Mouse (Mus musculus) forebrain, embryonic 16.5 days (tissue): ENCODE measurements around the gene Dynlt1c. TPM values are rescaled to one million over a fixed set of nuclear protein-coding genes. Genes with fewer than 3 reads are reported as not detected.
"Not testable (repeated sequence)": the region's sequence is repeated elsewhere in the genome, so short reads cannot be mapped to it uniquely, and the experiment has no call there.

Experiments
- ATAC-seq: fragments of 200-750 bp; cut with Nextera tagmentation; 2 replicates; pipeline ENCODE4 v1.8.0; 2017; ENCODE audit warnings: mild to moderate bottlenecking, moderate library complexity
- H3K27ac ChIP-seq: fragments of 300-500 bp; sonication (generic); 2 replicates; pipeline ENCODE4 v1.5.1; 2014; ENCODE audit warnings: low read length, control low read depth
- H3K27me3 ChIP-seq: fragments of 300-500 bp; sonication (generic); replicated peaks from 2 replicates; pipeline ENCODE4 v1.6.1; 2014; ENCODE audit warnings: low read length; ENCODE audit not compliant: control insufficient read depth, insufficient read depth
- H3K36me3 ChIP-seq: fragments of 300-500 bp; sonication (generic); 2 replicates; pipeline ENCODE4 v1.6.1; 2014; ENCODE audit not compliant: control insufficient read depth, insufficient read depth
- H3K4me1 ChIP-seq: fragments of 300-500 bp; sonication (generic); replicated peaks from 2 replicates; pipeline ENCODE4 v1.6.1; 2014; ENCODE audit warnings: low read length; ENCODE audit not compliant: control insufficient read depth, insufficient read depth
- H3K4me2 ChIP-seq: fragments of 300-500 bp; sonication (generic); 2 replicates; pipeline ENCODE4 v1.6.1; 2014; ENCODE audit warnings: mild to moderate bottlenecking, low read length, control low read depth
- H3K4me3 ChIP-seq: fragments of 300-500 bp; sonication (generic); replicated peaks from 2 replicates; pipeline ENCODE4 v1.5.1; 2014; ENCODE audit warnings: mild to moderate bottlenecking, low read length, control low read depth
- H3K9ac ChIP-seq: fragments of 300-500 bp; sonication (generic); replicated peaks from 2 replicates; pipeline ENCODE4 v1.6.1; 2014; ENCODE audit warnings: low read depth, low read length, control low read depth
- H3K9me3 ChIP-seq: fragments of 300-500 bp; sonication (generic); 2 replicates; pipeline ENCODE4 v1.6.1; 2016; ENCODE audit warnings: low read length; ENCODE audit not compliant: control insufficient read depth
- WGBS: fragments of 180-500 bp; shearing (Covaris S2); extraction: QIAGEN DNeasy Blood & Tissue Kit; methylation state at CpG from one replicate; pipeline ENCODE4 v1.1.7; 2014; 5-methylcytosine and 5-hydroxymethylcytosine counted together
- polyA plus RNA-seq: library from polyadenylated mRNA; unstranded; fragments of >200 nt; fragmentation: Nextera tagmentation; extraction: Ambion mirVana; gene quantifications from 2 replicates; pipeline ENCODE4 v1.2.1, GENCODE M21; 2015

Gene Dynlt1c
- polyA plus RNA-seq, 1 experiment from 2014 or later, result 62.4 TPM

- H3K27me3 ChIP-seq, H3K9ac ChIP-seq, H3K4me3 ChIP-seq, H3K27ac ChIP-seq, H3K9me3 ChIP-seq, ATAC-seq, H3K36me3 ChIP-seq, H3K4me1 ChIP-seq, H3K4me2 ChIP-seq: not testable (repeated sequence)
- WGBS, result 95% methylated on average over 4 of the region's 9 CpGs
Measured at GRCm38 (mm10) chr17:6614316-6614715, 12.8 kb downstream of the Dynlt1c start.

- H3K9me3 ChIP-seq, ATAC-seq, H3K4me1 ChIP-seq, H3K4me3 ChIP-seq, H3K9ac ChIP-seq, H3K36me3 ChIP-seq, H3K27ac ChIP-seq, H3K4me2 ChIP-seq, H3K27me3 ChIP-seq: not testable (repeated sequence)
- WGBS, result 97% methylated on average over 9 of the region's 9 CpGs
Measured at GRCm38 (mm10) chr17:6616731-6617130, 15.3 kb downstream of the Dynlt1c start.

DNA sequence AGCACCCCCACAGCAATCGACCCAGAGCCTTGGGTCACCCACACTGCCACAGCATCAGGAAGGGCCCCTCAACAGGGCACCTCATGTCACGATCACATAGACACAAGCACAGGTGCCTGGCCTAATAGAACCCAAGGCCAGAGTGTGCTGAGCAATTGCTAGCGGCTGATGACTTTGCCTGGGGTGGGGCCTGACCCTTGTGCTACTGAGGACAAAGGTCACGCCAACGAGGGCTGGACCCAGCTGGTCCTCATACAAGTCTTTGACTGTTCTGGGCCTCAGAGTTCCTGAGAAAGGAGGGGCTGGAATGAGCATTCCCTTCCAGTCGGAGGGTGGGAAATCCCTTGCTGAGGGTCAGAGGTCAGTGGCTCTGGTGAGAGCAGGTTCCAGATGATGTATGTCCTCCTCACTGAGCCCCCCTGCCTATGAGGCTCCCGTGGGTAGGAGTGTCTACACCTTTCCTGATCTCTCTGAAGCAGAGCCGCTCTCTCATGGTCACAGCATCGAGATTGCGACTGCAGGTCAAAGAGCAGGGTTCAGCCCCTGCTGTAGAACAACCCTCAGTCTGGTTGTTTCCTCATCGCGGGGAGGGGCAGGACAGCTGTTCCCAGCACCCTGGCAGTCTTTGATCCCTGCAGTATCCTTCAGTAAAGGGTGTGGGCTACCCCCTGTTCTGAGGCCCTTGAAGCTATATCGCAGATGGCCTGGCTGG, 16.4 kb downstream of the Dynlt1c start:
- H3K9me3 ChIP-seq, H3K9ac ChIP-seq, H3K27me3 ChIP-seq, H3K4me1 ChIP-seq, ATAC-seq, H3K4me2 ChIP-seq, H3K4me3 ChIP-seq, H3K27ac ChIP-seq, H3K36me3 ChIP-seq: not testable (repeated sequence)
- WGBS, result 78% methylated on average over 6 of the region's 13 CpGs

- H3K4me2 ChIP-seq, H3K4me1 ChIP-seq, H3K9ac ChIP-seq, H3K27me3 ChIP-seq, ATAC-seq, H3K4me3 ChIP-seq, H3K36me3 ChIP-seq, H3K27ac ChIP-seq, H3K9me3 ChIP-seq: not testable (repeated sequence)
- 97% methylated on average over 5 of the region's 5 CpGs for WGBS
Measured at GRCm38 (mm10) chr17:6619271-6619670, 17.8 kb downstream of the Dynlt1c start.

GRCm38 (mm10) chr17:6620035-6620434, 18.6 kb downstream of the Dynlt1c start:
- H3K4me2 ChIP-seq, H3K27ac ChIP-seq: not testable (repeated sequence)
- WGBS, result 78% methylated on average over 5 of the region's 6 CpGs

DNA sequence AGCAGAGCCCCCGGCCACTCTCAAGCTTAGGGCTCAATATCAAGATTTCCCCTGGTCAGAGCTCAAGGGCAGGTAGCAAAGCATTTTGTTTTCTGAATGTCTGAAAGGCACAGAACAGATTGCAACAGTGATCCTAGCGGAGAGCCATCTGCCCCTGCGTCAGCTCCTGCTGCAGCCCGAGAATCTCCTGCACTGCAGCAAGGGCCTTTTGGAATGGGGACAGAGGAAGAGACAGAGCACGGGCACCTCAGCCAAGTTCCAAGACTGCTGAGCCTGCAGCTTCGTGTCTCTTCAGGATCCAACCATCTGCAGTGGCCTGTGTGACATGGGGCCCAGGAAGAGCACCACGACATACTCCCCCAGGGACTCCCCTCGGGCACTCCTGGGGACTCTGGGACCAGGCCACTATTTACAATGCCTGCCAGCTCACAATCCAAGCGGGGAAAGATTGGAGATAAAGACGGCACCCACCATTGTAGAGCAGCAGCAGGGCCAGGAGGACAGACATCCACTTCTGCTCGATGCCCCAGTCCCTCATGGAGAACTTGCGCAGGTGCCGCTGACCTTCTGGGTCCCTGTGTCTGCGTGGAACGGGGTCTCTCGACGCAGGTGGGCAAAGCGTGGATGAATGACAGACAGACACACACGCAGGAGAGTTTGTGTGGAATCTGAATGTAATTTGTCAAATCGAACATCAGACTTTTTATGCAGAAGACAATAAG, 19.4 kb downstream of the Dynlt1c start:
- H3K36me3 ChIP-seq, H3K4me2 ChIP-seq, ATAC-seq, H3K4me3 ChIP-seq, H3K27ac ChIP-seq, H3K4me1 ChIP-seq, H3K9me3 ChIP-seq, H3K9ac ChIP-seq, H3K27me3 ChIP-seq: not testable (repeated sequence)
- WGBS, result 84% methylated on average over 17 of the region's 20 CpGs

More at GRCm38 (mm10) chr17:6620035-6620434, 18.6 kb downstream of the Dynlt1c start:
- H3K9me3 ChIP-seq, H3K9ac ChIP-seq, H3K4me1 ChIP-seq, H3K4me3 ChIP-seq, H3K27me3 ChIP-seq, ATAC-seq, H3K36me3 ChIP-seq: not testable (repeated sequence)

DNA sequence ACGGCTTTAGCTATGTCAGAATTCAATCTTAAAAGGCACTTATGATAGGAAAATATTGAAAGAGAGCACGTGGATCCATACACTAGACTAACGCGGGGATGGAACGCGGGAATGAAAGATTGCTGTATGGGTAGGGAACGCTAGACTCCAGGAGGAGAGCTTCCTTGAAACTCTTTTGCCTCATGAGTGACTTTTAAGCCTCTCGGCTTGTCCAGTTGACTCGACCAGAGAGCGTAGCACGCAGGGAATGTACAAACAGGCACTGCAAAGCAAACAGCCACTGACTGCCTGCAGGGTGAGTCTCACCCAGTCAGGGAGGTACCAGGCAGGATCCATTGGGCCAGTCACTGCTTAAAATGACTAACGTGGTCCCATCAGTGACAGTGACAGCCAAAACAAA, 20.5 kb downstream of the Dynlt1c start:
- not testable (repeated sequence) for H3K27ac ChIP-seq, H3K36me3 ChIP-seq, H3K9ac ChIP-seq, H3K4me3 ChIP-seq, ATAC-seq, H3K9me3 ChIP-seq, H3K27me3 ChIP-seq, H3K4me2 ChIP-seq, H3K4me1 ChIP-seq
- WGBS, result 91% methylated on average over 11 of the region's 12 CpGs

- ATAC-seq, H3K4me1 ChIP-seq, H3K27ac ChIP-seq, H3K9me3 ChIP-seq, H3K27me3 ChIP-seq, H3K4me3 ChIP-seq, H3K36me3 ChIP-seq, H3K4me2 ChIP-seq, H3K9ac ChIP-seq: not testable (repeated sequence)
- WGBS, result 43% methylated on average over 1 of the region's 6 CpGs
Measured at GRCm38 (mm10) chr17:6624926-6625558, 23.6 kb downstream of the Dynlt1c start.

DNA sequence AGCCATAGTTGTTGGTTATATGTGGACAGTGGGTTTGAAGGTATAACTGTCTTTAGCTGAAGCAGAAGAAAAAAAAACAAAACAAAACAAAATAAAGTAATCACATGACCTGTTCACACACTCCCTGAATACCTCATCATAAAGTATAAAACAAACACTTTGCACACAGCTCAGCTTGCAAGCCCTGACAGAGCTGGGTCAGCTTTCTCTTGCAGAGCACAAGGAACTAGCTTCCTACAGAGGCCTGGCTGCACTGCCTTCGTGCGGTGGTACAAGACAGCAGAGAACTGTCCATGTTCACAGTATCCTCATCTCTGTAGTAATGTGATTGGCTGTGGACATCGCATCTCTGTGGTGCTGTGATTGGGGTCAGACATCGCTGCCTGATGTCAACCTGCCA, 28.9 kb downstream of the Dynlt1c start:
- ATAC-seq, H3K9me3 ChIP-seq, H3K4me1 ChIP-seq, H3K36me3 ChIP-seq, H3K4me3 ChIP-seq, H3K27ac ChIP-seq, H3K9ac ChIP-seq, H3K4me2 ChIP-seq, H3K27me3 ChIP-seq: not testable (repeated sequence)
- 95% methylated on average over 4 of the region's 4 CpGs for WGBS
